Mouse (Mus musculus) forebrain, embryonic 14.5 days (tissue): ENCODE results near the gene Olfr533. TPM values are rescaled to one million over a fixed set of nuclear protein-coding genes. Genes with fewer than 3 reads are reported as not detected.
"Not testable (repeated sequence)": the region's sequence is repeated elsewhere in the genome, so short reads cannot be mapped to it uniquely, and the experiment has no call there.

Experiments
- ATAC-seq: fragments of 200-750 bp; cut with Nextera tagmentation; 2 replicates; pipeline ENCODE4 v1.8.0; 2017; ENCODE audit warnings: mild to moderate bottlenecking, moderate library complexity
- DNase-seq: peaks from one replicate; pipeline ENCODE4 v3.0.0-alpha.2; 2015; ENCODE audit warnings: low spot score
- H3K27ac ChIP-seq: fragments of 300-500 bp; sonication (generic); 2 replicates; pipeline ENCODE4 v1.5.1; 2014; ENCODE audit warnings: low read depth, mild to moderate bottlenecking, control low read depth, low read length, moderate library complexity
- H3K27me3 ChIP-seq: fragments of 300-500 bp; sonication (generic); replicated peaks from 2 replicates; pipeline ENCODE4 v1.6.1; 2014; ENCODE audit warnings: low read length, control low read depth, mixed read lengths; ENCODE audit not compliant: control insufficient read depth, insufficient read depth
- H3K36me3 ChIP-seq: fragments of 300-500 bp; sonication (generic); 2 replicates; pipeline ENCODE4 v1.6.1; 2014; ENCODE audit warnings: low read length, control low read depth; ENCODE audit not compliant: control insufficient read depth, insufficient read depth
- H3K4me1 ChIP-seq: fragments of 300-500 bp; sonication (generic); 2 replicates; pipeline ENCODE4 v1.6.1; 2014; ENCODE audit warnings: antibody characterized with exemption, low read length, control low read depth; ENCODE audit not compliant: control insufficient read depth, insufficient read depth
- H3K4me2 ChIP-seq: fragments of 300-500 bp; sonication (generic); 2 replicates; pipeline ENCODE4 v1.6.1; 2014; ENCODE audit warnings: mild to moderate bottlenecking, control low read depth, low read length
- H3K4me3 ChIP-seq: fragments of 300-500 bp; sonication (generic); 2 replicates; pipeline ENCODE4 v1.5.1; 2014; ENCODE audit warnings: low read depth, low read length, control low read depth
- H3K9ac ChIP-seq: fragments of 300-500 bp; sonication (generic); 2 replicates; pipeline ENCODE4 v1.6.1; 2014; ENCODE audit warnings: mild to moderate bottlenecking, low read length, control low read depth, moderate library complexity
- H3K9me3 ChIP-seq: fragments of 300-500 bp; sonication (generic); replicated peaks from 2 replicates; pipeline ENCODE4 v1.6.1; 2016; ENCODE audit warnings: low read length, control low read depth, mixed read lengths; ENCODE audit not compliant: control insufficient read depth
- WGBS: fragments of 180-500 bp; shearing (Covaris S2); extraction: QIAGEN DNeasy Blood & Tissue Kit; methylation state at CpG from one replicate; pipeline ENCODE4 v1.1.7; 2014; 5-methylcytosine and 5-hydroxymethylcytosine counted together
- polyA plus RNA-seq: library from polyadenylated mRNA; unstranded; fragments of >200 nt; fragmentation: Nextera tagmentation; extraction: Ambion mirVana; gene quantifications from 2 replicates; pipeline ENCODE4 v1.2.1, GENCODE M21; 2014

The Olfr533 gene
- polyA plus RNA-seq, 1 experiment from 2014 or later, result not detected

GRCm38 (mm10) chr7:140507346-140508021 lies 44.3 kb downstream of the Olfr533 start, which contains the start of gene Olfr536:
Olfr536 (minus strand) TSS chr7:140507396.
- WGBS, result 66% methylated on average over 2 of the region's 2 CpGs
- not testable (repeated sequence) for ATAC-seq

More at GRCm38 (mm10) chr7:140507346-140508021, 44.3 kb downstream of the Olfr533 start, which contains the start of gene Olfr536:
- not testable (repeated sequence) for H3K27me3 ChIP-seq, H3K27ac ChIP-seq, H3K36me3 ChIP-seq, H3K4me2 ChIP-seq, H3K4me1 ChIP-seq, H3K4me3 ChIP-seq, H3K9me3 ChIP-seq, H3K9ac ChIP-seq
- peak; percentile 1 for DNase-seq

Other genes starting within 250 kb of the Olfr533 start
- gene Cd163l1, start 245.1 kb upstream of the Olfr533 start, polyA plus RNA-seq, result not detected in 2 replicates
- not detected in 2 replicates for gene 5830411N06Rik, start 216.1 kb upstream of the Olfr533 start, polyA plus RNA-seq
- not detected in 2 replicates for gene Olfr525, start 142.5 kb upstream of the Olfr533 start, polyA plus RNA-seq
- not detected in 2 replicates for gene Olfr527, start 129.4 kb upstream of the Olfr533 start, polyA plus RNA-seq
- gene Olfr60, start 101.7 kb upstream of the Olfr533 start, polyA plus RNA-seq, result not detected in 2 replicates
- not detected in 2 replicates for gene Olfr530, start 87.0 kb upstream of the Olfr533 start, polyA plus RNA-seq
- gene Olfr531, start 60.5 kb upstream of the Olfr533 start, polyA plus RNA-seq, result not detected in 2 replicates
- not detected in 2 replicates for gene Olfr532, start 41.7 kb upstream of the Olfr533 start, polyA plus RNA-seq
- not detected in 2 replicates for gene Olfr535, start 20.8 kb downstream of the Olfr533 start, polyA plus RNA-seq
- gene Olfr536, start 44.0 kb downstream of the Olfr533 start, polyA plus RNA-seq, result not detected in 2 replicates
- gene Olfr538, start 104.5 kb downstream of the Olfr533 start, polyA plus RNA-seq, result not detected in 2 replicates
- not detected in 2 replicates for gene Olfr46, start 137.9 kb downstream of the Olfr533 start, polyA plus RNA-seq
- gene Olfr61, start 165.6 kb downstream of the Olfr533 start, polyA plus RNA-seq, result not detected in 2 replicates
- not detected in 2 replicates for gene Olfr53, start 183.1 kb downstream of the Olfr533 start, polyA plus RNA-seq
- not detected in 2 replicates for gene Olfr539, start 196.6 kb downstream of the Olfr533 start, polyA plus RNA-seq
- not detected in 2 replicates for gene Olfr45, start 218.6 kb downstream of the Olfr533 start, polyA plus RNA-seq
- gene Olfr541, start 233.9 kb downstream of the Olfr533 start, polyA plus RNA-seq, result not detected in 2 replicates